Mouse (Mus musculus) liver, embryonic 16.5 days (tissue): Measurements from ENCODE around the gene Hspb9. TPM values are rescaled to one million over a fixed set of nuclear protein-coding genes. Genes with fewer than 3 reads are reported as not detected.

Source experiments
- ATAC-seq: fragments of 200-750 bp; cut with Nextera tagmentation; 2 replicates; pipeline ENCODE4 v1.8.0; 2017; ENCODE audit warnings: low read depth, mild to moderate bottlenecking, moderate number of reproducible peaks, moderate library complexity
- H3K27ac ChIP-seq: fragments of 300-500 bp; sonication (generic); 2 replicates; pipeline ENCODE4 v1.5.1; 2014; ENCODE audit warnings: mild to moderate bottlenecking, low read length
- H3K27me3 ChIP-seq: fragments of 300-500 bp; sonication (generic); 2 replicates; pipeline ENCODE4 v1.6.1; 2014; ENCODE audit warnings: low read depth, low read length, mixed read lengths; ENCODE audit not compliant: control insufficient read depth, insufficient read depth
- H3K36me3 ChIP-seq: fragments of 300-500 bp; sonication (generic); 2 replicates; pipeline ENCODE4 v1.6.1; 2014; ENCODE audit warnings: mild to moderate bottlenecking; ENCODE audit not compliant: control insufficient read depth, insufficient read depth
- H3K4me1 ChIP-seq: fragments of 300-500 bp; sonication (generic); 2 replicates; pipeline ENCODE4 v1.6.1; 2014; ENCODE audit warnings: low read depth, low read length, mixed read lengths; ENCODE audit not compliant: control insufficient read depth
- H3K4me2 ChIP-seq: fragments of 300-500 bp; sonication (generic); 2 replicates; pipeline ENCODE4 v1.6.1; 2014; ENCODE audit warnings: low read depth, low read length, mixed read lengths
- H3K4me3 ChIP-seq: fragments of 300-500 bp; sonication (generic); 2 replicates; pipeline ENCODE4 v1.5.1; 2014; ENCODE audit warnings: low read depth, mild to moderate bottlenecking, low read length
- H3K9ac ChIP-seq: fragments of 300-500 bp; sonication (generic); 2 replicates; pipeline ENCODE4 v1.6.1; 2014; ENCODE audit warnings: low read depth, low read length
- H3K9me3 ChIP-seq: fragments of 300-500 bp; sonication (generic); replicated peaks from 2 replicates; pipeline ENCODE4 v1.6.1; 2016; ENCODE audit warnings: low read length; ENCODE audit not compliant: control insufficient read depth
- WGBS: fragments of 180-500 bp; shearing (Covaris S2); extraction: QIAGEN DNeasy Blood & Tissue Kit; methylation state at CpG from one replicate; pipeline ENCODE4 v1.1.7; 2014; ENCODE audit not compliant: insufficient replicate concordance; 5-methylcytosine and 5-hydroxymethylcytosine counted together
- polyA plus RNA-seq: library from polyadenylated mRNA; unstranded; fragments of >200 nt; fragmentation: Nextera tagmentation; extraction: Ambion mirVana; gene quantifications from 2 replicates; pipeline ENCODE4 v1.2.1, GENCODE M21; 2015

Gene Hspb9
- polyA plus RNA-seq, 1 experiment from 2014 or later, result 0.24 TPM

- WGBS, result 43% methylated on average over 19 of the region's 19 CpGs
- H3K4me1 ChIP-seq, result peaks cover 26% of the 10 kb centered on the region
- H3K4me2 ChIP-seq, result peak overlapping the region; percentile 61
- H3K36me3 ChIP-seq, result peaks cover 2% of the 10 kb centered on the region; the same call in 1 of the 2 replicates
- 0 out of 2 replicates have a peak, but pooled peaks have one; percentile 15 for ATAC-seq
- H3K27ac ChIP-seq, result no peak overlapping the region
- no peaks in the 10 kb centered on the region for H3K9me3 ChIP-seq
- no peak overlapping the region for H3K9ac ChIP-seq
- no peaks in the 10 kb centered on the region for H3K27me3 ChIP-seq
- peak overlapping the region; percentile 45 for H3K4me3 ChIP-seq
These were observed 11.4 kb upstream of the Hspb9 start for GRCm38 (mm10) chr11:100702081-100702851.

DNA sequence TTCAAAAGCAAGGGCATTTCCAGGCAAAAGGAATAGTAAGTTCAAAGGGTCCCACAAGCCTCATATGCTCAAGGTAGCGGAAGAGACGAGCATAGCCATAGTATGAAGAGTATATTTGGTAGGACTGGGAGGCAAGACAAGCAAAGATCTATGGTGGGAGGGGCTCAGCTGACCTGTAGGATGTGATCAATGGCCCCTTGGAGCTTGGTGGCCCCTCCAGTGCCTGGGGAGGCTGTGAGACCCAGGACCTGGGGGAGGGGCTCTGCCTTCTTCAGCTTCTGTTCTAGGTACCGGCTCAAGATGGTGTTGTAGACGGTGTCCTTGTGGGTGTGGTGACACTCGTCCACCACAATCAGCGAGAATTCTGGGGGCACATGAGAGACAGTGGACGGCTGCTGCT, 10.7 kb upstream of the Hspb9 start:
- Histone ChIP-seq H3K27me3 (no peaks in the 10 kb centered on the region), H3K4me1 (peaks cover 26% of the 10 kb centered on the region), H3K9ac (no peak overlapping the region), H3K4me3 (peak overlapping the region; percentile 45), H3K9me3 (no peaks in the 10 kb centered on the region), H3K4me2 (peak overlapping the region; percentile 61), H3K36me3 (peaks cover 2% of the 10 kb centered on the region; the same call in 1 of the 2 replicates), H3K27ac (no peak overlapping the region)
- ATAC-seq, result no peak
- WGBS, result 29% methylated on average over 7 of the region's 7 CpGs

DNA sequence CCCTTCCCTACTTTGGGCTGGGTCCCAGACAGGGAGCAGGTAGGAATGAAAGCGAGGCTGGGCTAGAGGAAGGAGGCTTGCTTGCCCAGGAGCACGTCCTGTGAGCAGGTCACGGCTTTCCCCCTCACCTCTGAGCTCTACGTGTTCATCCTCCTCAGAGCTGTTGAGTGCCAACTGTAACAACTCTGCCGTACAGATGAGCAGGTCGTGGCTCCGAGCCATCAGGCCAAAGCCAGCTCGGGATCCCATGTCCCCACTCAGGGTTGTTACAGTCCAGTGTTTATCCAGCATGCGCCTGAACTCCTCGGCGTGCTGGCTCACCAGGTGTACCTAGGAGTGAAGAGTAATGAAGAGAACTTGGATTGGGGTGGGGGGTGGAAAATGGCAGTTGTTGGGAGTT, 10.3 kb upstream of the Hspb9 start:
- H3K9ac ChIP-seq, result no peak overlapping the region
- peaks cover 2% of the 10 kb centered on the region; the same call in 1 of the 2 replicates for H3K36me3 ChIP-seq
- H3K27me3 ChIP-seq, result no peaks in the 10 kb centered on the region
- no peak for ATAC-seq
- H3K4me2 ChIP-seq, result peak overlapping the region; percentile 61
- H3K9me3 ChIP-seq, result no peaks in the 10 kb centered on the region
- 58% methylated on average over 11 of the region's 11 CpGs for WGBS
- no peak overlapping the region for H3K27ac ChIP-seq
- H3K4me3 ChIP-seq, result no peak overlapping the region
- peaks cover 26% of the 10 kb centered on the region for H3K4me1 ChIP-seq

- peaks cover 2% of the 10 kb centered on the region; the same call in 1 of the 2 replicates for H3K36me3 ChIP-seq
- WGBS, result 43% methylated on average over 7 of the region's 7 CpGs
- H3K9ac ChIP-seq, result no peak within 1 kb of the TSS
- peak within 1 kb of the TSS; percentile 61 for H3K4me2 ChIP-seq
- peak within 1 kb of the TSS; percentile 34 for H3K4me3 ChIP-seq
- no peaks in the 10 kb centered on the region for H3K27me3 ChIP-seq
- H3K27ac ChIP-seq, result no peak within 1 kb of the TSS
- ATAC-seq, result no peak; the same call in 1 of the 2 replicates
- peaks cover 26% of the 10 kb centered on the region for H3K4me1 ChIP-seq
- H3K9me3 ChIP-seq, result no peaks in the 10 kb centered on the region
These were observed 9.7 kb upstream of the Hspb9 start, which contains the start of gene Dhx58 for GRCm38 (mm10) chr11:100703851-100704531. Gene Dhx58, minus strand, starts transcription at chr11:100704271.

- no peak overlapping the region for H3K27ac ChIP-seq
- 87% methylated on average over 23 of the region's 23 CpGs for WGBS
- H3K9ac ChIP-seq, result no peak overlapping the region
- peaks cover 26% of the 10 kb centered on the region for H3K4me1 ChIP-seq
- H3K27me3 ChIP-seq, result no peaks in the 10 kb centered on the region
- no peaks in the 10 kb centered on the region for H3K9me3 ChIP-seq
- H3K4me3 ChIP-seq, result no peak overlapping the region
- no peak overlapping the region for H3K4me2 ChIP-seq
- no peak for ATAC-seq
- H3K36me3 ChIP-seq, result peaks cover 2% of the 10 kb centered on the region; the same call in 1 of the 2 replicates
These were observed 8.4 kb upstream of the Hspb9 start for GRCm38 (mm10) chr11:100705095-100705747.

GRCm38 (mm10) chr11:100709201-100709810, 4.3 kb upstream of the Hspb9 start:
- Histone ChIP-seq H3K9me3 (no peaks in the 10 kb centered on the region), H3K4me2 (no peak overlapping the region), H3K27ac (no peak overlapping the region), H3K36me3 (peaks cover 2% of the 10 kb centered on the region; the same call in 1 of the 2 replicates), H3K27me3 (no peaks in the 10 kb centered on the region), H3K9ac (no peak overlapping the region), H3K4me1 (peaks cover 32% of the 10 kb centered on the region), H3K4me3 (no peak overlapping the region)
- ATAC-seq, result no peak
- WGBS, result 81% methylated on average over 9 of the region's 9 CpGs

DNA sequence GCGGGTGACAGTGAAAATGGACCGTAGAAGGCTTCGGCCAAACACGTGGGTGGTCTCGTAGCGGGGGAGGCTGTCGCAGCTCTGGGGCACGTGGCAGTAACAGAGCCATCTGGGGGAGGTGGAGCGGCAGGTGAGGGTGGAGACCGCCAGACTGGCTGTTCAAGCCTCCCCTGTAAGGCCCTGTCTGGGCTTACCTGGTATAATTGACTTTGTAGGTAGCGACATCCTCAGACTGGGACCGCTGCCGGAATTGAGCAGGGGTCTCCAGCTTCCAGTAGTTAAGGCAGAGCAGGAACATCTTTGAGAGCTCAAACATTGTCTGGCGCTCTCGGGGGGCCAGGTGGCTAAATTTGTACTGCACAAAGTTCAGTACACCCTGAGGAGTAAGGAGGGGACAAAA, 3.1 kb upstream of the Hspb9 start:
- Histone ChIP-seq H3K9ac (no peak overlapping the region), H3K36me3 (peaks cover 7% of the 10 kb centered on the region), H3K4me1 (peaks cover 39% of the 10 kb centered on the region), H3K4me2 (no peak overlapping the region), H3K27me3 (no peaks in the 10 kb centered on the region), H3K27ac (no peak overlapping the region), H3K9me3 (no peaks in the 10 kb centered on the region), H3K4me3 (no peak overlapping the region)
- WGBS, result 90% methylated on average over 15 of the region's 15 CpGs
- ATAC-seq, result no peak

DNA sequence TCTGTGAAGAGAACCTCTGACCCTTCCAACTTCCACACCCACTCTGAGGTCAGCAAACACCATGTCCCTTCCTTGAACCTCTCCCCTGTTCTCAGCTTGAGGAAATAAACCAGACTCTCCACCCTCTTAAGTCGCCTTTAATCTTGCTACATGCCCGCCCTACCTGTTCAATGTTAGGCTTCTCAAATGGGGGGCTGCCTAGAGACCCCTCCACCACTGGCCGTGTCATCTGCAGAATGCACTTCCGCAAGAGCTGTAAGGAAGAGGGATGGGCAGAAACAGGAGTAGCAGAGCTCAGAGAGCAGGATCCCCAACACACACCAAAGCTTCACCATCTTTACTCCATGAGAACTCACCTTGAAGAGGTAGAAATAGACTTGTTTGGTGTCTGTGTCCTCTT, 2.7 kb upstream of the Hspb9 start:
- Histone ChIP-seq H3K27ac (no peak overlapping the region), H3K4me3 (no peak overlapping the region), H3K27me3 (no peaks in the 10 kb centered on the region), H3K4me2 (no peak overlapping the region), H3K9me3 (no peaks in the 10 kb centered on the region), H3K4me1 (peaks cover 39% of the 10 kb centered on the region), H3K9ac (no peak overlapping the region), H3K36me3 (peaks cover 11% of the 10 kb centered on the region)
- WGBS, result 76% methylated on average over 4 of the region's 4 CpGs
- no peak for ATAC-seq
